Mouse (Mus musculus): ENCODE data around the gene Slc51a. TPM values are rescaled to one million over a fixed set of nuclear protein-coding genes. Genes with fewer than 3 reads are reported as not detected.
"Not testable (repeated sequence)": the region's sequence is repeated elsewhere in the genome, so short reads cannot be mapped to it uniquely, and the experiment has no call there.

Slc51a gene
- total and polyA plus RNA-seq, 3 experiments, result 0.08 to 0.17 TPM; not detected in 1

DNA sequence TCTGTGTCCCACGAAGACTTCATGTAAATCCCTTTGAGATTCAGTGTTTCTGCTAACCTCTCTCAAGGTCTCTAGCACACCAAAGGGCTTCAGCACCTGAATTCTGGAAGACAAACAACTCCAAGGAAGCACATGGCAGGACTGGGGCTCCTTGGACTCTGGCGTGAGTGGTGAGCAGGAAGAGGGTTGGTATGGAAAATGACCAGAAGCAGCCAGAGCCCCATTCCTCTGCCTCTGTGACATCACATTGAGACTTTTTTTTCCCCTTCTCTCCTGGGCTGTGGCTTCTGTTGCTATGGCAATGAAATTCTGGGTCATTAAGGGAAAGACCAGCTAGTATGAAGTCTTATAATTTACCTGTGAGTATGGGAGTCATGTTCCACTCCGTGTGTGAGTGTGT lies 8.3 kb upstream of the Slc51a start, which contains the start of gene Zdhhc19:
Gene Zdhhc19, plus strand, starts transcription at position 301 of the 400 bp plus-strand sequence.
- no peaks in the 10 kb centered on the region for H3K27me3 ChIP-seq (replicated peaks)
- H3K9me3 ChIP-seq (replicated peaks; ENCODE audit: low read length), result no peaks in the 10 kb centered on the region
- H3K4me3 ChIP-seq (replicated peaks in 1 of 3; ENCODE audit: low read depth in 2 of 3, low read length in 2 of 3, poor library complexity in 1 of 3), result no peak within 1 kb of the TSS
- H3K4me1 ChIP-seq (ENCODE audit: control insufficient read depth in 1 of 2, insufficient read depth in 2 of 2), result peaks cover 4 to 11% of the 10 kb centered on the region in 2 experiments
- H3K36me3 ChIP-seq (replicated peaks in 1 of 2; ENCODE audit: control insufficient read depth in 1 of 2, insufficient read depth in 1 of 2, low read length in 1 of 2), result no peaks in the 10 kb centered on the region
- in situ Hi-C loops (cut with MboI; ENCODE audit: low pct_ligation_motif_present, low pct_unique_long_range_greater_than_20kb, low sequenced_read_pairs) (loop anchor here (10.0 kb wide), 1 partner anchor 351 kb away; no protein-coding TSS in a partner anchor), dilution Hi-C loops (cut with MboI; ENCODE audit: extremely low pct_ligation_motif_present, extremely low pct_unique_long_range_greater_than_20kb, low sequenced_read_pairs) (no loop called here)
- no peak within 1 kb of the TSS for H3K27ac ChIP-seq (ENCODE audit: insufficient read depth, low read depth)
- TF ChIP-seq TBP (conservative IDR thresholded peaks at IDR 0.05; ENCODE audit: low read depth, low read length) (no peak), NELFE (IDR thresholded peaks at IDR 0.05; ENCODE audit: low read depth, low read length) (no peak), ZNF384 (IDR thresholded peaks at IDR 0.05; ENCODE audit: low read depth, low read length) (0 out of 2 replicates have a peak, but pooled peaks have one; percentile 35)
- no peak for DNase-seq (ENCODE audit: extremely low read depth)
- H3K79me2 ChIP-seq (replicated peaks; ENCODE audit: control insufficient read depth, extremely low read depth, insufficient read depth, poor library complexity, severe bottlenecking), result no peaks in the 10 kb centered on the region
- H3K9ac ChIP-seq (ENCODE audit: insufficient read depth, low read depth), result no peak within 1 kb of the TSS
- no peak within 1 kb of the TSS for H3K4me2 ChIP-seq (ENCODE audit: insufficient read depth, low read depth, poor library complexity, severe bottlenecking)

DNA sequence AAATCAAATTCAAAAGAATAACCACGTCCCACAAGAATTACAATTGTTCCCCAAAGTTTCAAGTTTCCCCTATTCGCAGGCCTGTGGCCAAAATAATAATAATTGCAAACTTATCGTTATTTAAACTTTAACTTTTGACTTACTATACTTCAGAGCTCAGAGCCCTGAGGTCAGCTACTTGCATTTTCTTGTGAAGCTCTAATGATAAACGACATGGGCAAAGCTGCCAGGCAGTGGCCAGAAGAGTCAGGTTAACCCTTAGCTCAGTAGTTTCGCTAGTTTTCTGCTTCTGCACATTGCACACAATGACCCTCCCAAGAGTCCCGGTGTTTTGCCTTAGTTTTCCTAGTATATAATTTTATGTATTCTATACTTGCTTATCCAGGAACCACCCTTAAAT lies 6.7 kb upstream of the Slc51a start:
- H3K79me2 ChIP-seq (replicated peaks; ENCODE audit: control insufficient read depth, extremely low read depth, insufficient read depth, poor library complexity, severe bottlenecking); H3K27me3 ChIP-seq (replicated peaks); H3K9me3 ChIP-seq (replicated peaks; ENCODE audit: low read length); H3K4me1 ChIP-seq (ENCODE audit: control insufficient read depth in 1 of 2, insufficient read depth in 2 of 2); DNase-seq (ENCODE audit: extremely low read depth); H3K27ac ChIP-seq (ENCODE audit: insufficient read depth, low read depth); H3K36me3 ChIP-seq (replicated peaks in 1 of 2; ENCODE audit: control insufficient read depth in 1 of 2, insufficient read depth in 1 of 2, low read length in 1 of 2); dilution Hi-C loops (cut with MboI; ENCODE audit: extremely low pct_ligation_motif_present, extremely low pct_unique_long_range_greater_than_20kb, low sequenced_read_pairs); H3K9ac ChIP-seq (ENCODE audit: insufficient read depth, low read depth); H3K4me2 ChIP-seq (ENCODE audit: insufficient read depth, low read depth, poor library complexity, severe bottlenecking); H3K4me3 ChIP-seq (replicated peaks in 1 of 3; ENCODE audit: low read depth in 2 of 3, low read length in 2 of 3, poor library complexity in 1 of 3): not testable (repeated sequence)
- in situ Hi-C loops (cut with MboI; ENCODE audit: low pct_ligation_motif_present, low pct_unique_long_range_greater_than_20kb, low sequenced_read_pairs), result loop anchor here (10.0 kb wide), 1 partner anchor 350 kb away; no protein-coding TSS in a partner anchor

- Histone ChIP-seq H3K4me2 (ENCODE audit: insufficient read depth, low read depth, poor library complexity, severe bottlenecking) (no peak overlapping the region), H3K9me3 (replicated peaks; ENCODE audit: low read length) (no peaks in the 10 kb centered on the region), H3K4me3 (replicated peaks in 1 of 3; ENCODE audit: low read depth in 2 of 3, low read length in 2 of 3, poor library complexity in 1 of 3) (no peak overlapping the region), H3K27ac (ENCODE audit: insufficient read depth, low read depth) (no peak overlapping the region), H3K9ac (ENCODE audit: insufficient read depth, low read depth) (no peak overlapping the region), H3K4me1 (ENCODE audit: control insufficient read depth in 1 of 2, insufficient read depth in 2 of 2) (peaks cover 0 to 7% of the 10 kb centered on the region in 2 experiments; a peak in 2 of 4 replicates), H3K79me2 (replicated peaks; ENCODE audit: control insufficient read depth, extremely low read depth, insufficient read depth, poor library complexity, severe bottlenecking) (no peaks in the 10 kb centered on the region), H3K27me3 (replicated peaks) (peaks cover 2% of the 10 kb centered on the region), H3K36me3 (replicated peaks in 1 of 2; ENCODE audit: control insufficient read depth in 1 of 2, insufficient read depth in 1 of 2, low read length in 1 of 2) (no peaks in the 10 kb centered on the region)
- dilution Hi-C loops (cut with MboI; ENCODE audit: extremely low pct_ligation_motif_present, extremely low pct_unique_long_range_greater_than_20kb, low sequenced_read_pairs) (no loop called here), in situ Hi-C loops (cut with MboI; ENCODE audit: low pct_ligation_motif_present, low pct_unique_long_range_greater_than_20kb, low sequenced_read_pairs) (no loop called here)
- DNase-seq (ENCODE audit: extremely low read depth), result no peak
- TF ChIP-seq MEF2A (IDR thresholded peaks at IDR 0.05; ENCODE audit: borderline replicate concordance, low read depth, low read length) (no peak), UBTF (IDR thresholded peaks at IDR 0.05; ENCODE audit: low read depth, low read length) (no peak), TCF12 (IDR thresholded peaks at IDR 0.05; ENCODE audit: low read depth, low read length) (no peak), USF2 (conservative IDR thresholded peaks at IDR 0.05; ENCODE audit: low read depth, low read length) (no peak), HCFC1 (IDR thresholded peaks at IDR 0.05; ENCODE audit: low read depth, low read length) (no peak), MAX (IDR thresholded peaks at IDR 0.05; ENCODE audit: low read length) (no peak), USF1 (IDR thresholded peaks at IDR 0.05; ENCODE audit: low read depth, low read length) (no peak), CHD1 (IDR thresholded peaks at IDR 0.05; ENCODE audit: low read depth, low read length) (no peak), ZNF384 (IDR thresholded peaks at IDR 0.05; ENCODE audit: low read depth, low read length) (no peak), MAFK (IDR thresholded peaks at IDR 0.05; ENCODE audit: insufficient replicate concordance, low read length) (no peak), JUN (IDR thresholded peaks at IDR 0.05; ENCODE audit: insufficient read depth, low read depth, low read length) (no peak), GABPA (IDR thresholded peaks at IDR 0.05; ENCODE audit: insufficient replicate concordance, low read depth, low read length) (no peak), E2F4 (IDR thresholded peaks at IDR 0.05; ENCODE audit: insufficient replicate concordance, low read depth, low read length) (no peak), POLR2AphosphoS2 (IDR thresholded peaks at IDR 0.05; ENCODE audit: low read depth, low read length) (no peak), NRF1 (IDR thresholded peaks at IDR 0.05; ENCODE audit: low read depth, low read length) (no peak), PAX5 (IDR thresholded peaks at IDR 0.05; ENCODE audit: low read length) (no peak), IRF4 (IDR thresholded peaks at IDR 0.05; ENCODE audit: low read depth, low read length) (no peak), ZC3H11A (IDR thresholded peaks at IDR 0.05; ENCODE audit: low read depth, low read length) (no peak), POLR2A (IDR thresholded peaks at IDR 0.05; ENCODE audit: low read depth, low read length) (no peak)
Observed at GRCm38 (mm10) chr16:32488939-32489338, 1.3 kb upstream of the Slc51a start.
